Mouse (Mus musculus) thymus, adult 2 months (tissue): Measurements from ENCODE around the gene Sh2d2a.

Source experiments
- CTCF ChIP-seq: fragments of 200-500 bp; IDR thresholded peaks from 2 replicates; pipeline ENCODE4 v1.5.1; 2012; ENCODE audit warnings: mild to moderate bottlenecking, control low read depth, low read length, moderate library complexity, borderline replicate concordance; ENCODE audit not compliant: control insufficient read depth, poor library complexity, insufficient read depth; ENCODE audit errors: extremely low read depth
- POLR2A ChIP-seq: fragments of 200-500 bp; IDR thresholded peaks from 2 replicates; pipeline ENCODE4 v1.6.1; 2012; ENCODE audit warnings: mild to moderate bottlenecking, low read length, control low read depth, moderate library complexity; ENCODE audit not compliant: control insufficient read depth, poor library complexity, insufficient read depth; ENCODE audit errors: extremely low read depth

DNA sequence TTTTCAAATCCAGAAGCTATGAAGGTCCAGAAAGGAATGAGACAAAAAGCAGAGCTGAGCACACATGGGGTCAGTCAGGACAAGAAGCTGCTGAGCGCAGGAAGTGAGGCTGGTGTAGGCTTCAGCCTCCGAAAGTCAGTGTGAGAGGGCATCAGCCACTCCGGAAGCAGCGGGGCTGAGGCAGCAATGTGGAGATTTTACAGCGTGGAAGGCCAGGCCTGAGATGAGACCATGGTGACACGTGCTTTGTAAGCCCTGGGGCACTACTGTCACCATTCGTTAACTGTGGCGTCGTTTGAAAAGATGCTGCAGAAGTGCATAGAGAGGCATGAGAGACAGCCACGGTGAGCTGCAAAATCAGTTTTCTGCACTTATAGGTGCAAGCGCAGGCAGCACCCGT lies 28.3 kb upstream of the Sh2d2a start:
- TF ChIP-seq POLR2A (no peak), CTCF (no peak)
